ENCODE assay signal across 10 mouse cellular contexts in the genomic region with DNA sequence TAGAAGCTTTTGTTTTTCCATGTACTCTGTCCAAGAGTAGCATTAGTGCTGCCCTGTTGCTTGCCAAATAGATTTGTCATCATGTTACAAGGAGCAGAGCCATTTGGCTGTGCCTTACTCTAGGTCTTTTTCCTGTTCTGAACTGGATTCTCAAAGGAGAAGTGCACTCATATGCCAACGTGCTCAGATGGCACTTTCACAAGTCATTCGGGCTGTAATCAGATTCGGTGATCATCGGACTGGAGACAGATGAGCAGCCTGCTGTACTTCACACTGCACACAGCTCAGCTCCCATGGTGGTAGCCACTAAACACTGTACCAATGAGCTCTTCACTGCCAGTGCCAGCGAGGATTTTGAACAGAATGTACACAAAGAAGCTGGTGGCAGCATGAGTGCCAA.
DNase-seq lines count a peak whose midpoint lies in the region; ATAC-seq lines count a peak whose summit lies in the region.
"Had no signal": no experiment of that assay in that cellular context is flagged by ENCODE, and none has a peak within 500 bp of the region (broad histone marks: within the 10 kb centered on the region; RNA-seq: fewer than 3 reads in every experiment).

No protein-coding gene starts in this region.

- H3K9ac ChIP-seq in hindbrain, embryonic 15.5 days, result no peak overlapping the region

- no peak for DNase-seq in cerebellum, adult 8-10 months
- DNase-seq in hindbrain, embryonic 10.5 days (ENCODE audit: low spot score), result no peak
- peak; percentile 26 for DNase-seq in brain, adult 2 months (ENCODE audit: low read depth, low spot score)
- DNase-seq in gastrocnemius, postnatal 25 days, result peak; percentile 46
- DNase-seq in spleen, postnatal 14 days (ENCODE audit: low spot score in 2 of 2), result no peak
- no peak for DNase-seq in embryo, embryonic 11 days

- H3K27ac ChIP-seq in hindbrain, embryonic 15.5 days (replicated peaks), result no peak overlapping the region
- no peak overlapping the region for H3K27ac ChIP-seq in hindbrain, embryonic 10.5 days
- H3K27ac ChIP-seq: kidney, postnatal 0 days had no signal

- no peak overlapping the region for H3K4me2 ChIP-seq in hindbrain, embryonic 15.5 days

- no peaks in the 10 kb centered on the region for H3K36me3 ChIP-seq in hindbrain, embryonic 15.5 days
- H3K36me3 ChIP-seq in hindbrain, embryonic 10.5 days, result no peaks in the 10 kb centered on the region
- H3K36me3 ChIP-seq: G1E had no signal

- H3K4me1 ChIP-seq in hindbrain, embryonic 15.5 days (replicated peaks), result no peaks in the 10 kb centered on the region
- no peaks in the 10 kb centered on the region for H3K4me1 ChIP-seq in hindbrain, embryonic 10.5 days (replicated peaks)

- peak; percentile 76; the same call in 1 of the 2 replicates for ATAC-seq in cerebellum, adult (ENCODE audit: insufficient number of reproducible peaks, low FRiP score, low TSS enrichment)
- peak; percentile 95 for ATAC-seq in hindbrain, embryonic 15.5 days (ENCODE audit: low FRiP score, low read depth)

- no peaks in the 10 kb centered on the region for H3K9me3 ChIP-seq in hindbrain, embryonic 15.5 days
- H3K9me3 ChIP-seq in hindbrain, embryonic 10.5 days, result no peaks in the 10 kb centered on the region

- no peaks in the 10 kb centered on the region for H3K27me3 ChIP-seq in hindbrain, embryonic 15.5 days
- H3K27me3 ChIP-seq in hindbrain, embryonic 10.5 days (ENCODE audit: insufficient read depth, poor library complexity, severe bottlenecking), result no peaks in the 10 kb centered on the region

- no peak overlapping the region for H3K4me3 ChIP-seq in hindbrain, embryonic 15.5 days
- H3K4me3 ChIP-seq in hindbrain, embryonic 10.5 days, result no peak overlapping the region

- 55% methylated on average over 5 of the region's 5 CpGs for WGBS in hindbrain, embryonic 15.5 days
- 87% methylated on average over 5 of the region's 5 CpGs for WGBS in hindbrain, embryonic 10.5 days

Comparison
In these comparisons a context has a peak if more than half of its experiments do, and no peak if none do; other contexts are left out.
1. DNase-seq: peak in brain, adult 2 months (single experiment) and gastrocnemius, postnatal 25 days (single experiment); none in cerebellum, adult 8-10 months (single experiment), hindbrain, embryonic 10.5 days (single experiment), spleen, postnatal 14 days (0 of 2) and embryo, embryonic 11 days (single experiment).